Mouse (Mus musculus) embryonic fibroblast, embryonic 13.5 days (primary cell): ENCODE results near the gene Id3.

Experiments
- CTCF ChIP-seq: IDR thresholded peaks from 2 replicates; pipeline ENCODE4 v1.5.1; 2011; ENCODE audit warnings: mild to moderate bottlenecking, control low read depth, low read length, moderate library complexity, borderline replicate concordance; ENCODE audit not compliant: insufficient read depth
- POLR2A ChIP-seq: IDR thresholded peaks from 2 replicates; pipeline ENCODE4 v1.6.1; 2011; ENCODE audit warnings: low read depth, mild to moderate bottlenecking, control low read depth, low read length, moderate library complexity

GRCm38 (mm10) chr4:136144126-136144926, 1.0 kb downstream of the Id3 start:
- peak; percentile 30; the same call in 1 of the 2 replicates for TF ChIP-seq POLR2A
- no peak for TF ChIP-seq CTCF
